Mouse (Mus musculus): Measurements from ENCODE around the gene Klf3.

DNA sequence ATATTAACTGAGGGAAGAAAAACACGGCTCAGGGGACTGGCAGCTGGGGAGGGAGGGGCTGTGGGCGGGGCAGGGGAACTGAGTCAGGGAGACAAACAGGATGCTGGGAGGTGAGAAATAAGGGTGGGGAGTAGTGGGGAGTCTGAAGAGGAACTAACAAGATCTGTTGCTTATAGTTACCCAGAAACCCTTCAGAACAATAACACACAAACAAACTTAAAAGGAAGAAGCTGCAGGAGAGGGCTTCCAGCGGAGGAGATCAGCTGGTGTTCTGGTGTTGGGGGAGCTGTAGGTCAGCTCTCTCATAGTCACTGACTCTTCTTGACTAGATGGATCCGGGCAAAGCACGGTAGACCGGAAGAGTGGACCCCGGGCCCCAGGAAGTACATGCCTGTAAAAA, 22.4 kb upstream of the Klf3 start:
- TF ChIP-seq CTCF (IDR thresholded peaks at IDR 0.05; ENCODE audit: insufficient read depth, low read length), result no peak
- TF ChIP-seq POLR2A (IDR thresholded peaks at IDR 0.05; ENCODE audit: borderline replicate concordance, extremely low read depth, low read depth, low read length), result no peak
